Mouse (Mus musculus): Measurements from ENCODE around the gene Flnb. TPM values are rescaled to one million over a fixed set of nuclear protein-coding genes. Genes with fewer than 3 reads are reported as not detected.
A peak's percentile ranks its signal among the peaks of the same experiment; 100 is the strongest.

The Flnb gene
- total and polyA plus RNA-seq, 2 experiments from 2014 or later: 4.2 to 32.7 TPM

DNA sequence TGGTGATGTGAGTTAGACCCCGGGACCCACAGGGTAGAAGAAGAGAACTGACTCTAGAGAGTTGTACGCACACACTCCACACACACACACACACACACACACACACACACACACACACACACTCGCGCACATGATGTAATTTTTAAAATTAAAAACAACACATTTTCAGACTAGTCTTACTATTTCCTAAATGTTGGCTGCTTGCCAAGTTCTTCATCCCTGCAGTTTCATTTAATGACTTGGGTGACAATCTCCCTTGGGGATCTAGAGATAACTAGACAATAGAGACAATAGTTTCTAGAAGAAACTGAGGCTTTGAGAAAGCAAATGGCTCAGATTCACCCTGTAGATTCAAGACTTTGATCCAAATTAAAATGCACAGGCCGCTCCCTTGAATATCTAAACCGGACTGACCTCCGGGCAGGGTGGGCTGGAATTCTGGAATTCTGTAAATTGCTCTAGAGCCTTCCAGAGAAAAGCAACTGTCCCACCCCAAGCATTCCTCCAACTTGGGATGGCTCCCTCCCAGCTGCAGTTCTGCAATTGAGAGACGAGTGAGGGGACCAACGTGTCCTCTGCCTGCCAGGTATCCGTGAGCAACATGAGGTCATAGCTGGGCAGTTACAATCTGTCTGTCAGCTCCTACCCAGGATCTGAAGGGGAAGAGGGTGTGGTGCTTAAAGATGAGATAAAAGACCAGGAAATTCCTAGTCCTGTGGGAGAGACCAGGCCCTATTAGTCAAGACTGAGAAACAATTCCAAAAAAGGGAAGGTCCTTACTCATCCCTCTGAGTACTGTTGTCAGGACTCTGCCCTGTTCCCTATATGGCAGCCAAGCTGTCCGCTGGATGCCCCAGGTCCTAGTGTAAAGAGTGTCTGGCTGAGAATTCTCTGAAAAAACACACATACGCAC lies 8.5 kb upstream of the Flnb start:
- Histone ChIP-seq H3K36me3 (ENCODE audit: insufficient read depth, low read length) (no peaks in the 10 kb centered on the region), H3K27me3 (ENCODE audit: insufficient read depth, low read length) (no peaks in the 10 kb centered on the region), H3K4me1 (ENCODE audit: insufficient read depth, low read length) (no peaks in the 10 kb centered on the region), H3K4me2 (ENCODE audit: low read depth, low read length) (no peak overlapping the region), H3K27ac (no peak overlapping the region), H3K4me3 (ENCODE audit: low read length) (no peak overlapping the region), H3K9ac (replicated peaks; ENCODE audit: low read length) (no peak overlapping the region), H3K9me3 (ENCODE audit: low read length) (no peaks in the 10 kb centered on the region)
- ATAC-seq (no peak; the same call in 1 of the 2 replicates), DNase-seq (ENCODE audit: low spot score) (no peak)
- TF ChIP-seq CTCF (IDR thresholded peaks at IDR 0.05; ENCODE audit: low read depth): no peak
- WGBS: 84% methylated on average over 12 of the region's 12 CpGs

DNA sequence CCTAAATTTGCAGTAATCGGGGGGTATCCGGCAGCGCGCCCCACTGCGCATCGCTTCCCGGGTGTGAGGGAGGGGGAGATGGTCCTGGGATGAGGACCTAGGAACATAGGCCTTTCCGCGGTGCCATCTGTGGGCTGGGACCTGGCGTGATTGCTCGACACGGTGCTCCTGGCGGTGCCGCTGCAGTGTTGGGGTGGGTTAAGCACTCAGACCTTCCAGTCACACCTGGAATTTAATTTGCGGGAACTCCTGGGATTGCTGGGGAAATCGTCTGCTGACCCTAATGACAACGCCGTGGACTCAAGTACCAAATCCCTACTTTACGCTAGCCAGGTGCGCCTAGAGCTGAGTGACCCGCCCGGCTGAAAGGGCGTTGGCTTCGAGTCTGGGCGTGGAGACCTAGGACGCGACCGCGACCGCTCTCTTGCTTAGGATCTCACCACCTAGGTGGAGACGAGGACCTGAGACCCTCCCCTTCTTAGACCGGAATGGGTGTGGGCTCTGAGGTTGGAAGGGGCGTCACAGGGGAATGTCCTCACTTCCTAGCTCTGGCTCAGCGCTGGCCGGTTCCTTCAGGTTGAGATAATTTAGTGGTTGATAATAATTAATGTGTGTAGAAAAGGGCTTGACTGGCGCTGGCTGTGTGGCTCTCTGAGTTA lies 835 bp downstream of the Flnb start:
- Histone ChIP-seq H3K4me2 (ENCODE audit: low read depth, low read length) (peak overlapping the region; percentile 70), H3K27me3 (ENCODE audit: insufficient read depth, low read length) (no peaks in the 10 kb centered on the region), H3K9ac (replicated peaks; ENCODE audit: low read length) (peak overlapping the region; percentile 54), H3K27ac (peak overlapping the region; percentile 70), H3K4me3 (ENCODE audit: low read length) (peak overlapping the region; percentile 58), H3K36me3 (ENCODE audit: insufficient read depth, low read length) (no peaks in the 10 kb centered on the region), H3K9me3 (ENCODE audit: low read length) (no peaks in the 10 kb centered on the region), H3K4me1 (ENCODE audit: insufficient read depth, low read length) (peaks cover 27% of the 10 kb centered on the region)
- DNase-seq (ENCODE audit: low spot score) (peak; percentile 25), ATAC-seq (peak; percentile 44)
- no peak for TF ChIP-seq CTCF (IDR thresholded peaks at IDR 0.05; ENCODE audit: low read depth)
- WGBS: under 1% methylated on average over 36 of the region's 36 CpGs

GRCm38 (mm10) chr14:7819446-7819845 lies 1.7 kb downstream of the Flnb start:
- Histone ChIP-seq H3K9me3 (ENCODE audit: low read length) (no peaks in the 10 kb centered on the region), H3K27me3 (ENCODE audit: insufficient read depth, low read length) (no peaks in the 10 kb centered on the region), H3K27ac (no peak overlapping the region), H3K4me2 (ENCODE audit: low read depth, low read length) (peak overlapping the region; percentile 70), H3K9ac (replicated peaks; ENCODE audit: low read length) (peak overlapping the region; percentile 54; the same call in 1 of the 2 replicates), H3K36me3 (ENCODE audit: insufficient read depth, low read length) (no peaks in the 10 kb centered on the region), H3K4me1 (ENCODE audit: insufficient read depth, low read length) (peaks cover 27% of the 10 kb centered on the region), H3K4me3 (ENCODE audit: low read length) (peak overlapping the region; percentile 58)
- WGBS: 74% methylated on average over 5 of the region's 5 CpGs
- ATAC-seq (no peak), DNase-seq (ENCODE audit: low spot score) (no peak)
- TF ChIP-seq CTCF (IDR thresholded peaks at IDR 0.05; ENCODE audit: low read depth): no peak

DNA sequence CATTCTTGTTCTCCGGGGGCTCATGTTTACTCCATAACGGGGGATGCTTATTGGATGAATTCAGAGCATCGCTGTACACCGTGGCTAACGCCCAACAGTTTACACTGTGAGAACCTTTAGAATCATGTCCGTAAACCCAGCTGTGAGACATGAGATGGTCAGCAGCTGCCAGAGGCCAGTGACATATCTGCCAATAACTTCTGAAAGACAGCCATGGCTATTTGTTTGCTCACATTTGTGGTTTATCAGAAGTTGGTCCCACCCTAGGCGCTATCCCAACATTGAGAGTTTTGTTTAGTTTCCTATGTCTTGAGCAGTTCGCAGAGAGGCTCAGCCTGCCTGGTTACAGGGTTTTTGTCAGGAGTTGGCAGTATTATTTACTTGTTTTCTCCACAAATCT lies 3.6 kb downstream of the Flnb start:
- WGBS: 58% methylated on average over 8 of the region's 8 CpGs
- Histone ChIP-seq H3K4me2 (ENCODE audit: low read depth, low read length) (peak overlapping the region; percentile 70), H3K9ac (replicated peaks; ENCODE audit: low read length) (no peak overlapping the region), H3K36me3 (ENCODE audit: insufficient read depth, low read length) (no peaks in the 10 kb centered on the region), H3K27ac (no peak overlapping the region), H3K27me3 (ENCODE audit: insufficient read depth, low read length) (no peaks in the 10 kb centered on the region), H3K4me1 (ENCODE audit: insufficient read depth, low read length) (peaks cover 37% of the 10 kb centered on the region), H3K9me3 (ENCODE audit: low read length) (no peaks in the 10 kb centered on the region), H3K4me3 (ENCODE audit: low read length) (no peak overlapping the region)
- no peak for TF ChIP-seq CTCF (IDR thresholded peaks at IDR 0.05; ENCODE audit: low read depth)
- DNase-seq (ENCODE audit: low spot score) (no peak), ATAC-seq (no peak)

DNA sequence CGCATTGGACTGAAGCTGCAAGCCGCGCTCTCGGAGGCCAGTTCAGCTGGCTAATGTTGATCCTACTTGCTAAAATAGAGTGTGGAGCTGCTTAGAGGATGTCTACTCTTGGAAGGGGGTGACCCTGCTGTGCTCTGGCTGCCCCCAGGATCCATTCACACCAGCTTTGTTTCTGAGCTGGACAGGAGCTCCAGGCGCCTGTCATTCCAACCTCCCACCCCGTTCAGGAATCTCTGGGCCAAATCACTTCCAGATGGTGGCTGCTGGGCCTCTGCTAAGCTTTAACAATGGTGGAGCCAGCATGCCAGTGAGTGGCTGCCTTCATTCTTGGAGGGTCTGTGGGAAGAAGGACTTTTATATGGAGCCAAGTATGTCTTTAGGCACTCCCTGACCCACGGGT lies 4.9 kb downstream of the Flnb start:
- H3K36me3 ChIP-seq (ENCODE audit: insufficient read depth, low read length): no peaks in the 10 kb centered on the region
- TF ChIP-seq CTCF (IDR thresholded peaks at IDR 0.05; ENCODE audit: low read depth): no peak
- no peaks in the 10 kb centered on the region for H3K27me3 ChIP-seq (ENCODE audit: insufficient read depth, low read length)
- ATAC-seq: no peak
- 40% methylated on average over 7 of the region's 7 CpGs for WGBS
- no peak overlapping the region for H3K4me3 ChIP-seq (ENCODE audit: low read length)
- H3K27ac ChIP-seq: no peak overlapping the region
- H3K9ac ChIP-seq (replicated peaks; ENCODE audit: low read length): no peak overlapping the region
- peak; percentile 29 for DNase-seq (ENCODE audit: low spot score)
- H3K9me3 ChIP-seq (ENCODE audit: low read length): no peaks in the 10 kb centered on the region
- H3K4me2 ChIP-seq (ENCODE audit: low read depth, low read length): 0 out of 2 replicates have a peak overlapping the region, but pooled peaks have one; percentile 21
- H3K4me1 ChIP-seq (ENCODE audit: insufficient read depth, low read length): peaks cover 39% of the 10 kb centered on the region

DNA sequence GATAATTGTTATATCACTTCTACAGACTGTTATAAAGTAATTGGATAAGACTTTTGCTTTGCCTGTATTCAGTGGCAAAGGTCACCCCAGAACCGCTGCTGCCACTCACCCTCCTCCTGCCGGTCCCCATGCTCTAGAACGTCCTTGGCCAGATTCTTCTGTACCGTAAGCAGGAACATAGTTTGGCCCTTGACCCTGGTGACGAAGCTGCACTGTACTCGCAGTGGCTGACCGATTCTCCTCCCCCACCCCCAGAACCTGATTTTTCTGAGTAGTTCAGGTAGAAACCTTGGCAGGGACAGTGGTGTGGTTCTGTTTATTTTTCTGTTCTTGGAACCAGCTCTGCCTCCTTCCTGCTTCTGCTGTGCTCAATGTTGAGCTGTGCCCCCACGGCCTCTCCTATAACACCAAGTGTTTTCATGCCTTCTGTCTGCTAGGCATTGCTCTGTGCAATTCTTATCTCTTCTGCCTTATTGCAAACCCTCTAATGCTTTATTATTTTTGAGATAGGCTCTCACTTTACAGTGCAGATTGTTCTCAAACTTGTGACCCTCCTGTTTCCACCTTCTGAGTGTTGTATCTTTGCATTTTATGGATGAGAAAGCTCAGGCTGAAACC lies 7.0 kb downstream of the Flnb start:
- Histone ChIP-seq H3K9me3 (ENCODE audit: low read length) (no peaks in the 10 kb centered on the region), H3K9ac (replicated peaks; ENCODE audit: low read length) (no peak overlapping the region), H3K36me3 (ENCODE audit: insufficient read depth, low read length) (no peaks in the 10 kb centered on the region), H3K27ac (no peak overlapping the region), H3K27me3 (ENCODE audit: insufficient read depth, low read length) (no peaks in the 10 kb centered on the region), H3K4me3 (ENCODE audit: low read length) (no peak overlapping the region), H3K4me2 (ENCODE audit: low read depth, low read length) (no peak overlapping the region), H3K4me1 (ENCODE audit: insufficient read depth, low read length) (peaks cover 39% of the 10 kb centered on the region)
- WGBS: 82% methylated on average over 8 of the region's 8 CpGs
- DNase-seq (ENCODE audit: low spot score) (no peak), ATAC-seq (no peak)
- no peak for TF ChIP-seq CTCF (IDR thresholded peaks at IDR 0.05; ENCODE audit: low read depth)
